Mouse (Mus musculus) limb, embryonic 13.5 days (tissue): ENCODE results near the gene Abca13. TPM values are rescaled to one million over a fixed set of nuclear protein-coding genes. Genes with fewer than 3 reads are reported as not detected.
A peak's percentile ranks its signal among the peaks of the same experiment; 100 is the strongest.
"Not testable (repeated sequence)": the region's sequence is repeated elsewhere in the genome, so short reads cannot be mapped to it uniquely, and the experiment has no call there.

ENCODE experiments used
- ATAC-seq: fragments of 200-750 bp; cut with Nextera tagmentation; 2 replicates; pipeline ENCODE4 v1.8.0; 2017; ENCODE audit warnings: low read depth, moderate number of reproducible peaks, moderate TSS enrichment; ENCODE audit not compliant: low FRiP score
- H3K27ac ChIP-seq: fragments of 300-500 bp; sonication (generic); 2 replicates; pipeline ENCODE4 v1.5.1; 2015; ENCODE audit warnings: inconsistent platforms, mild to moderate bottlenecking, moderate library complexity
- H3K27me3 ChIP-seq: fragments of 300-500 bp; sonication (generic); 2 replicates; pipeline ENCODE4 v1.6.1; 2015; ENCODE audit warnings: mild to moderate bottlenecking, inconsistent platforms
- H3K36me3 ChIP-seq: fragments of 300-500 bp; sonication (generic); 2 replicates; pipeline ENCODE4 v1.6.1; 2015; ENCODE audit warnings: inconsistent platforms, mild to moderate bottlenecking, moderate library complexity
- H3K4me1 ChIP-seq: fragments of 300-500 bp; sonication (generic); 2 replicates; pipeline ENCODE4 v1.6.1; 2015; ENCODE audit warnings: inconsistent platforms
- H3K4me2 ChIP-seq: fragments of 300-500 bp; sonication (generic); replicated peaks from 2 replicates; pipeline ENCODE4 v1.6.1; 2015; ENCODE audit warnings: inconsistent platforms, mild to moderate bottlenecking, moderate library complexity
- H3K4me3 ChIP-seq: fragments of 300-500 bp; sonication (generic); 2 replicates; pipeline ENCODE4 v1.5.1; 2015; ENCODE audit warnings: moderate library complexity, mild to moderate bottlenecking, inconsistent platforms
- H3K9ac ChIP-seq: fragments of 300-500 bp; sonication (generic); 2 replicates; pipeline ENCODE4 v1.6.1; 2015; ENCODE audit warnings: mild to moderate bottlenecking, inconsistent platforms
- H3K9me3 ChIP-seq: fragments of 300-500 bp; sonication (generic); 2 replicates; pipeline ENCODE4 v1.6.1; 2016; ENCODE audit warnings: inconsistent platforms
- WGBS: fragments of 180-500 bp; shearing (Covaris S2); methylation state at CpG from one replicate; pipeline ENCODE4 v1.1.7; 2015; 5-methylcytosine and 5-hydroxymethylcytosine counted together
- polyA plus RNA-seq: library from polyadenylated mRNA; unstranded; fragments of >200 nt; fragmentation: Nextera tagmentation; extraction: Ambion mirVana; gene quantifications from 2 replicates; pipeline ENCODE4 v1.2.1, GENCODE M21; 2015

The Abca13 gene
- polyA plus RNA-seq = 0.03 TPM in 1 of 2 replicates, not detected in the other

DNA sequence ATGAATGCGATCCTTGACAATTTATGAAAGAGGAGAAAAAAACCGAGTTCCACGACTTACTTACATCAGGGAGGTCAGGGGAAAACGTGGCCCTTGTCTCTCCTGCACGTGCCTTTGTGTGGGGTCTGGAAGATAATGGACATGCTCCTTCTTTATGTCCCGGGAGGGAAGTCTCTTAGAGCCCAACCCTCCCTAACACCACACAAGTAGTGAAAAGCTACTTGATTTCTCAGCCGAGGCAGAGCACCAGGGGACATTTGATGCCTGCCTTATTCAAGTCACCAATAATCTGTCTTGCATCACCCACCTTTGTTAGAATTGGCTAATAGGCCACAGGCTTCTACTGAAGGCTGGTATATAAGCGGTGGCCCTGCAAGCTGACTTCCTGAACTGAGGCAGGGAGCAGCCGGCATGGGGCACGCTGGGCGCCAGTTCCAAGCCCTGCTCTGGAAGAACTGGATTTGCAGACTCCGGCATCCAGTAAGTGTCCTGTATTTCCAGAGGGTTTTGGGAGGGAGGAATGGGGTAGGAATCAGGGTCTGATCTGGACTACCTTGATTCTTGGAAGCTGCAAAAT, at the start of gene Abca13:
Gene Abca13 (plus strand): TSS at position 388 of the 577 bp plus-strand sequence.
- WGBS = 57% methylated on average over 12 of the region's 12 CpGs
- H3K4me3 ChIP-seq = no peak within 1 kb of the TSS
- no peak for ATAC-seq
- no peak within 1 kb of the TSS for H3K27ac ChIP-seq
- no peaks in the 10 kb centered on the region for H3K4me1 ChIP-seq
- no peaks in the 10 kb centered on the region for H3K9me3 ChIP-seq
- H3K36me3 ChIP-seq = no peaks in the 10 kb centered on the region
- H3K4me2 ChIP-seq = no peak within 1 kb of the TSS
- H3K9ac ChIP-seq = no peak within 1 kb of the TSS
- H3K27me3 ChIP-seq = no peaks in the 10 kb centered on the region

DNA sequence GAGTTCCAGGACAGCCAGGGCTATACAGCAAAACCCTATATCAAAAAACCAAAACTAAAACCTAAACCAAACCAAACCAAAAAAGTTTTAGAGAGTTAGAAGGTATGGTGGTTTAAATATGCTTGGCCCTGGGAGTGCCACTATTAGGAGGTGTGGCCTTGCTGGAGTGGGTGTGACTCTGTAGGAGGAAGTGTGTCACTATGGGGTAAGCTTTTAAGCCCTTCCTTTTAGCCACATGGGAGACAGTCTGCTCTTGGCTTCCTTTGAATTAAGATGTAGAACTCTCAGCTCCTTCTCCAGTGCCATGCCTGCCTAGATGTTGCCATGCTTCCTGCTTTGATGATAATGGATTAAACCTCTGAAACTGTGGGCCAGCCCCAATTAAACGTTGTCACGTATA, 46.6 kb upstream of the Abca13 start:
- ATAC-seq = no peak
- no peaks in the 10 kb centered on the region for H3K9me3 ChIP-seq
- H3K4me1 ChIP-seq = no peaks in the 10 kb centered on the region
- H3K9ac ChIP-seq = no peak overlapping the region
- H3K4me3 ChIP-seq = no peak overlapping the region
- H3K4me2 ChIP-seq = no peak overlapping the region
- 77% methylated on average over 2 of the region's 2 CpGs for WGBS
- no peak overlapping the region for H3K27ac ChIP-seq
- H3K27me3 ChIP-seq = no peaks in the 10 kb centered on the region
- H3K36me3 ChIP-seq = no peaks in the 10 kb centered on the region

DNA sequence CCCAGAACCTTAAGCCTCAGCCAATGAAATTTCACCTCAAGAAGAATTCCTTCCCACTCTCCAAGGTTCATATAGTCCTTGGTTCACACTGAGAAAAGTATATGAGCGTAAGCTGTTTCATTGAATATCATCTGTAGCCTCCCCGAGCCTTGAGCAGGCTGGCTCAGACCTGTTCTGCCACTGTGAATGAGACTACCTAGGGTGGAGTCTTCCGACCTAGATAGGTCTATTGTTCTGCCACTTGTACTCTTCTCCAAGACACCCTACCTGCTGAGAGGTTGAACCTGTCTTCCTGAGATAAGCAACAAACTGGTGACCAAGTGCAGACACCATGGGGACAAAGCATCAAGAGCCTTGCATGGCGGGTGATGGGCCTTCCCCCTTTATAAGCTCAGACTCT, 45.6 kb upstream of the Abca13 start:
- Histone ChIP-seq H3K36me3 (no peaks in the 10 kb centered on the region), H3K27me3 (no peaks in the 10 kb centered on the region), H3K4me3 (no peak overlapping the region), H3K27ac (no peak overlapping the region), H3K9me3 (no peaks in the 10 kb centered on the region), H3K4me1 (no peaks in the 10 kb centered on the region), H3K9ac (no peak overlapping the region), H3K4me2 (no peak overlapping the region)
- no peak for ATAC-seq
- WGBS = 90% methylated on average over 4 of the region's 4 CpGs

DNA sequence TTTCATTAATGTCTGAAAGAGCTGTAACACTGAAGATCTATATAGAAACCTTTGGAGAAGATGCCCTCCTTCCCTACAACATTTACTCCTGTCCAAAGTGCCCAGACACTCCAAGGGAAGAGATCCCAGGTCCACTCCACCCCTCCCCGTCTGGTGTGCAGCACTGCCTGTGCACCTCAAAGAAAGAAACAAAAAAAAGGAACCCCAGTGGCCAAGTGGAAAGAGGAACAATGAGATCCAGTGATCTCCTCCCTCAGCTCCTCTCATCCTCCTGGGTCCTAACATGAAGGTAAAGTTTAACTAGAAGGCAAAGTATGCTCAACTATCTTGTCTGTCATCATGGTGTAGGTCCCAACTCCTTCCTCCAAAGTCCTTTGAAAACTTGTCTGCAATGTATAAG, 45.1 kb upstream of the Abca13 start:
- Histone ChIP-seq H3K36me3 (no peaks in the 10 kb centered on the region), H3K4me1 (no peaks in the 10 kb centered on the region), H3K9me3 (no peaks in the 10 kb centered on the region), H3K4me3 (no peak overlapping the region), H3K27ac (no peak overlapping the region), H3K4me2 (no peak overlapping the region), H3K9ac (no peak overlapping the region), H3K27me3 (no peaks in the 10 kb centered on the region)
- 78% methylated on average over 1 of the region's 1 CpGs for WGBS
- ATAC-seq = no peak

DNA sequence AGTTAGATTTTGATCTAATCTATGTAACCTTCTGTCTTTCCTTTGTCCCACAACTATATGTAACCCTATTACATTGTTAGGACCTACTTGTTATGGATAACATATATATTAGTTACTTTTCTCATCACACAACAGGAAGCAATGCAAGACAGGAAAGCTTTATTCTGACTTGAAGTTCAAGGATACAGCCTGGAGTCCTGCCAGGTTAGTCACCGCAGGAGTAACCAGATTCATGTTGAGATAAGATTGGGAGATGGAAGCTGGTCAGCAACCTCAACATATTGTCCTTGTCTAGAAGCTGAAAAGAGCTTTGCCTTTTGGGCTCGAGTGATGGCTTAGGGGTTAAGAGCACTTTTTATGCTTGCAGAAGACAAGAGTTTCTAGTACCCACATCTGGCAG, 43.5 kb upstream of the Abca13 start:
- Histone ChIP-seq H3K4me2 (no peak overlapping the region), H3K27ac (no peak overlapping the region), H3K4me3 (no peak overlapping the region), H3K36me3 (no peaks in the 10 kb centered on the region), H3K27me3 (no peaks in the 10 kb centered on the region), H3K4me1 (no peaks in the 10 kb centered on the region), H3K9me3 (no peaks in the 10 kb centered on the region), H3K9ac (no peak overlapping the region)
- 88% methylated on average over 2 of the region's 2 CpGs for WGBS
- ATAC-seq = no peak

DNA sequence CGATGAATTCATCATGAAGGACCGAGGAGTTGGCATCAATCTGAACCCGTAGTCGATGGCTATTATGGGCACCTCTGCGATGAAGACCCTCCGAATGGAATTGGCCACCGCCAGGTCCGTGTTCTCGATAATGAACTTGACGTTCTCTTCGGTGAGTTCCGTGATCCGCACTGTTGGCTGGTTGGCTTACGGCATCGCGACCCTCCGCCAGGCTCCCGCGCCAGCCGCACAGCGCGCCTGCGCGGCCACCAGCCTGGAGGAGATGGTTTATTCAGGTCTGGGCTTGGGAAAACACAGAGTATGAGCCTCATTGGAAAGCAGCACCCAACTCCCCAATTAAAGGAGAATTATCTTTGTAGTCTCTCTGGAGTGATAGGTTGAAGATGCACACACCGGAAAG, 41.3 kb upstream of the Abca13 start:
- H3K27ac ChIP-seq, H3K9me3 ChIP-seq, H3K4me1 ChIP-seq, ATAC-seq, H3K27me3 ChIP-seq, H3K4me2 ChIP-seq, H3K9ac ChIP-seq, H3K36me3 ChIP-seq, H3K4me3 ChIP-seq: not testable (repeated sequence)
- WGBS = 83% methylated on average over 25 of the region's 25 CpGs

DNA sequence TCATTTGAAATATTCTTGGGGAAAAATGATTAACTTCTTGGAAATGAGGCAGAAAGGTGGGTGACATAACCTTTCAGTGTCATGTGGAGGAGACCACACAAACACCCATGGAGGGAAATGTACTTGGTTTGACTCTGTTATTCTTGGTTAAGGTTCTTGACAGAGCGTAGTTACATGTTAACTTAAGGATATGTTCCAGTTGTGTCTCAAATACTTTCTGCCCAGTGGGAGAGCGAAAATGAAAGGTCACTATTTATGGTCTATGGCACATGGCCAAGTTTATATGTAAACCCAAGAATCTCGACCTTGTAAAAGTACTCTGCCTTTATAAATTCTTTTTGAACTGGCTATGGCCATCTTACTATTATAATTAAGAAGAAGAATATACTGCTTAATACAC, 31.8 kb upstream of the Abca13 start:
- H3K36me3 ChIP-seq = no peaks in the 10 kb centered on the region
- no peaks in the 10 kb centered on the region for H3K9me3 ChIP-seq
- WGBS = 49% methylated on average over 3 of the region's 3 CpGs
- H3K4me3 ChIP-seq = no peak overlapping the region
- no peak overlapping the region for H3K9ac ChIP-seq
- H3K4me2 ChIP-seq = no peak overlapping the region
- no peak for ATAC-seq
- peaks cover 4% of the 10 kb centered on the region; the same call in 1 of the 2 replicates for H3K27me3 ChIP-seq
- H3K4me1 ChIP-seq = no peaks in the 10 kb centered on the region
- H3K27ac ChIP-seq = no peak overlapping the region

DNA sequence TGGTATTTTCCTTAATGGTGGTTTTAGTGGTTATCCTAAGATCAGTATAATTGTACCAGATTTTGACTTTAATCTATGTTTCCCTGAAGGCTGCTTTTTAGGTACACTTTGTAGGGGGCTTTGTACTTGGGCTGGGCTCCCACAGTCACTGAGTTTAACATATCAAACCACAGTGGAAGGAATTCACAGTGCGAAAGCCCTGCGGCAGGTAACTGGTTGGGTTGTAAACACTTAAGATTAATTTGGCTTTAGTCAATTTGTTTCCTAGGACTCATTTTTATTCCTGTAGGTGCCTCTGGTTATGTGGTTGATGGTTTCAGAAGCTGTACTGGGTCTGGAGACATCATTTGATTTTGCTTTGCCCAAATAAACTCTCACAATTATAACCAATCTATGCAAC, 24.4 kb upstream of the Abca13 start:
- H3K4me2 ChIP-seq = no peak overlapping the region
- 70% methylated on average over 2 of the region's 2 CpGs for WGBS

DNA sequence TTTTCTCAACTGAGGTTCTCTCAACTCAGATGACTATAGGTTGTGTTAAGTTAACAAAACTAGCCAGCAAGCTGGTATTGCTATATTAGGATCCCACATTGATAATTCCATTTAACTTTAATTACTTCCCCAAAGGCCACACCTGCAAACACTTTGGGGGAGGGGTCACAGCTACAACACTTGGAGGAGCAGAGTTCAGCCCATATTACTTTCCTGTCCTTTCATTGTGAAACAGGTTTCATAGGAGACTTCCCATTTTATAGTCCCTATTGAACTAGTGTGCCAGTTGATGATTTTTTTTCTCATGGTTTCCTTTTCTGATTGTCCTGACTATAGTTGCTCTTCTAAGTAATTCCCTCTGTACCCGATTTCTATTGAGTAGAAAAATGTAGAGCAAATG, 10.3 kb upstream of the Abca13 start:
- no peak overlapping the region for H3K4me3 ChIP-seq
- H3K4me2 ChIP-seq = no peak overlapping the region
- no peaks in the 10 kb centered on the region for H3K9me3 ChIP-seq
- 83% methylated on average over 1 of the region's 1 CpGs for WGBS
- H3K4me1 ChIP-seq = no peaks in the 10 kb centered on the region
- ATAC-seq = no peak
- H3K9ac ChIP-seq = no peak overlapping the region
- no peaks in the 10 kb centered on the region for H3K36me3 ChIP-seq
- H3K27me3 ChIP-seq = no peaks in the 10 kb centered on the region
- H3K27ac ChIP-seq = no peak overlapping the region

More for the DNA sequence above, 24.4 kb upstream of the Abca13 start:
- H3K36me3 ChIP-seq = no peaks in the 10 kb centered on the region
- H3K4me1 ChIP-seq = no peaks in the 10 kb centered on the region
- H3K9ac ChIP-seq = no peak overlapping the region
- ATAC-seq = no peak
- H3K27ac ChIP-seq = no peak overlapping the region
- no peak overlapping the region for H3K4me3 ChIP-seq
- H3K9me3 ChIP-seq = no peaks in the 10 kb centered on the region
- no peaks in the 10 kb centered on the region for H3K27me3 ChIP-seq

DNA sequence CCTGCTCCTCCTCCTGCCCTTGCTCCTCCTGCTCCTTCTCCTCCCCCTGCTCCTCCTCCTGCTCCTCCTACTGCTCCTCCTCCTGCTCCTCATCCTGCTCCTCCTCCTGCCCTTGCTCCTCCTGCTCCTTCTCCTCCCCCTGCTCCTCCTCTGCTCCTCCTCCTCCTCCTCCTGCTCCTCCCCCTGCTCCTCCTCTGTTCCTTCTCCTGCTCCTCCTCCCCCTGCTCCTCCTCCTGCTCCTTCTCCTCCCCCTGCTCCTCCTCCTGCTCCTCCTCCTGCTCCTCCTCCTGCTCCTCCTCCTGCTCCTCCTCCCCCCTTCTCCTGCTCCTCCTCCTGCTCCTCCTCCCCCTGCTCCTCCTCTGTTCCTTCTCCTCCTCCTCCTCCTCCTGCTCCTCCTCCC, 2.3 kb upstream of the Abca13 start:
- H3K9ac ChIP-seq, H3K36me3 ChIP-seq, H3K4me1 ChIP-seq, H3K4me3 ChIP-seq, H3K9me3 ChIP-seq, H3K27me3 ChIP-seq, ATAC-seq, H3K27ac ChIP-seq, H3K4me2 ChIP-seq: not testable (repeated sequence)

DNA sequence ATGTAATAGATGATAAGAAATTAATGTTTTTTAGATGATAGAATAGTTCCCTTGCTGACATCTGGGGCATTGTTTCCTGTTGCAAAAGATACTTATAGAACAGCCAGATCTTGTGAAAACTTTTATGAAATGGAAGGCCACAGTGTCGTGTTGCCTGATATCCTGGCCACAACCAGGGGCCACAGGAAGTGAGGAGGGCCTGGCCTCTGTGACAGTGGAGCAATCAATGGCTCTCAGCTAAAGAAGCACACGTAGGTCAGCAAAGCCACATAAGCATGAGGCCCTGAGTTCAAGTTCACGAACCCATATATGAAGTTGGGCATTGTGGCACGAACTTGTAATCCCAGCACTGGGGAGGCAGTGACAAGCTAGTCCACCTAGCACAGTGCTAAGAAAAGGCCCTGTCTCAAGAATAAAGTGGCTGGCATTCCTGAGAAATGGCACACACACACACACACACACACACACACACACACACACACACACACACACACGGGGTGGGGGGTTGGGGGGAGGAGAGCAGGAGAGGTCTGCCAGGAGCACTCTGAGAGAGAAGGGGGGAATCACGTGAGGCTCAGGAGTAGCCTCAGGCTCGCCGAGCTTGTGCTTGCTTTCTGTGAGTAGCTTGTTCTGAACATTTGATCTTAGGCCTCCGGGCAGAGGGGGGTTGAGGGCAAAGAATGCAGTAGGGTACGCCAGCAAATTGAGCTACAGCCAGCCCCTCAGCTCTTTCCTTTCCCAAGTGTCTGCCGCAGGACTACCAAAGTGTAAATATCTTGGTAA, 779 bp upstream of the Abca13 start:
- H3K4me2 ChIP-seq = no peak overlapping the region
- no peak overlapping the region for H3K27ac ChIP-seq
- H3K9ac ChIP-seq = no peak overlapping the region
- WGBS = 45% methylated on average over 10 of the region's 11 CpGs
- H3K9me3 ChIP-seq = no peaks in the 10 kb centered on the region
- no peaks in the 10 kb centered on the region for H3K4me1 ChIP-seq
- no peaks in the 10 kb centered on the region for H3K27me3 ChIP-seq
- no peak overlapping the region for H3K4me3 ChIP-seq
- ATAC-seq = peak; percentile 61
- no peaks in the 10 kb centered on the region for H3K36me3 ChIP-seq

DNA sequence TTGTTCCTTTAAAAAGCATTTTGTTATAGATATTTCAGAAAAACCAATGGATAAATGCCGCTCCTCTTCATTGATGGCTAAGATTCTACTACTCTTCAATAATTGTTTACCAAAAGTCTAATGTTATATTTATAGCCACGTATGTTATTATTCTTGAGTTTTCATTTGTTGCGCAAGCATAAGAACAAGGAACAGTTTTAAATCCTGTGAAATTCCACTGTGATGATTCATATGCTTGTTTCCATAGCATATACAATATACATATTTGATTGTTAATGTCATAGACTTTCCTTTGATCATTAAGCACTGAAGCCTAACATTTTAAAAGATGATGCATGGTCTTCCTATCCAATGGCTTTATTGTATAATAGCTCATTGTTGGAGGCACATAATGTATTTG, 3.1 kb downstream of the Abca13 start:
- no peak for ATAC-seq
- Histone ChIP-seq H3K4me2 (no peak overlapping the region), H3K27me3 (no peaks in the 10 kb centered on the region), H3K4me1 (no peaks in the 10 kb centered on the region), H3K4me3 (no peak overlapping the region), H3K36me3 (no peaks in the 10 kb centered on the region), H3K9me3 (no peaks in the 10 kb centered on the region), H3K27ac (no peak overlapping the region), H3K9ac (no peak overlapping the region)
- WGBS = 91% methylated on average over 3 of the region's 3 CpGs

DNA sequence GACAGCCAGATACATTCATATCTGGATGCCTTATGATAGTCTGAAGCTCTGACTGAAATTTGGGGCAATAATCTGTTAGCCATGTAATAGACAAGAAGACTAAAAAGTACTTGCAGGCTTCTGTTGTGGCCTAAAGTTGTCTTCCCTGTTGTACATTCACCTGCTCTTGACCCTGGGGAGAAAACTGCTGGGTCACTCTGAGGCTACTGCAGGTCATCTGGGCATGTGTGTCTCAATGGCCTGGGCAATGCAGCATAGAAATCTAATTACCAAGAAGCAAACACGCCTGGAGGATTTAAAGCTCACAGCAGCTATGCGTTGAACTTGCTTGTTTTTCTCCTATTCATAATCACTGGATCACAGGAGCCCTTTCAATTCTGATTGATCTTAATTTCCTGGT, 8.1 kb downstream of the Abca13 start:
- Histone ChIP-seq H3K4me1 (no peaks in the 10 kb centered on the region), H3K27me3 (no peaks in the 10 kb centered on the region), H3K4me2 (no peak overlapping the region), H3K4me3 (no peak overlapping the region), H3K36me3 (no peaks in the 10 kb centered on the region), H3K9me3 (no peaks in the 10 kb centered on the region), H3K9ac (no peak overlapping the region), H3K27ac (no peak overlapping the region)
- WGBS = 71% methylated on average over 2 of the region's 2 CpGs
- ATAC-seq = no peak
